Mouse (Mus musculus) splenic B cell, adult 2 months (primary cell): ENCODE measurements around the gene Kcna2.
A peak's percentile ranks its signal among the peaks of the same experiment; 100 is the strongest.

Experiments
- DNase-seq: peaks from one replicate; pipeline ENCODE4 v3.0.0-alpha.2; 2011; ENCODE audit warnings: low read depth, low spot score
- H3K27me3 ChIP-seq: 2 replicates; pipeline ENCODE4 v1.6.1; 2012; ENCODE audit warnings: mild to moderate bottlenecking, low read length, moderate library complexity, mixed read lengths; ENCODE audit not compliant: control insufficient read depth, poor library complexity, insufficient read depth, severe bottlenecking
- H3K36me3 ChIP-seq: 2 replicates; pipeline ENCODE4 v1.6.1; 2012; ENCODE audit warnings: mild to moderate bottlenecking, low read length, moderate library complexity, mixed read lengths; ENCODE audit not compliant: control insufficient read depth, poor library complexity, insufficient read depth, severe bottlenecking

Kcna2 gene

DNA sequence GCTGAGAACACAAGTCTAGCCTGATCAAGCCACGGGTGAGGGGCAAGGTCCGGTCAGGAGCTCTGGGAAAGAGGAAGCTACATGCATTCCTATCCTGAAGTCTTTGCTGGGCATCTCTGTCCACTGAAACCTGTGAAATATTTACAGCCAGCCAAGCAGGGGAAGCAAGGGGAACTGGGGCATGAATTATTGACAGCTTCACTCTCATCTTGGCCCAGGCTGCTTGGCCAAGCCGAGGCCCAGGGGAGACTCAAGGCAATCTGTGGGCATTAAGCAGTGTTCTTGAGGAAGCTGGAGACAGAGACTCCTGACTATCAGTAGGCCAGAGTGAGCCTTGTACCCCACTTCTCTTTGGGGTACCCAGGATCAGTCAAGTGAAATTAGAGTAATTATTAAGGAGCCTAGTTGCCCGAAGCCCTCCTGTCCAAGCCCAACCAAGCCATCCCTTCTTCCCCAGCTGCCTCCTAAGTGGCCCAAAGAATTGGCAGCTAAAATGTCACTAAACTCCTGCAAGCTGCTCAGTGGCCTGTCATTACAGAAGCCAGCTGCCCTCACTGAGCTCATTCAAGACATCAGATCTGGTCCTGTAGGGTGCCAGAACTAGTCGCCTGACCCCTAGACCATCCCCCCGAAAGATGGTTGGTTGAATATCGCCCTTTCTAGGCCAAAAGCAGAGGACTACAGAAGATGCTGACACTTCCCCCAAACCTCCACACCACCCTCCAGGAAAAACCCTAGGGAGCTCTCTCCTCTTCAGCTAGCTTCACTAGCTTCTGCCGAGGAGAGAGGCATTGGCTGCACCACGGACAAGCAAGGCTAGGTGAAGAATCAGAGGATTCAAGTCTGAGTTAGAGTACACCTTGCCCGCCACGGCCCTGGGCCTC is 53.1 kb downstream of the Kcna2 start:
- no peak for DNase-seq
- H3K36me3 ChIP-seq, result no peaks in the 10 kb centered on the region
- no peaks in the 10 kb centered on the region for H3K27me3 ChIP-seq

DNA sequence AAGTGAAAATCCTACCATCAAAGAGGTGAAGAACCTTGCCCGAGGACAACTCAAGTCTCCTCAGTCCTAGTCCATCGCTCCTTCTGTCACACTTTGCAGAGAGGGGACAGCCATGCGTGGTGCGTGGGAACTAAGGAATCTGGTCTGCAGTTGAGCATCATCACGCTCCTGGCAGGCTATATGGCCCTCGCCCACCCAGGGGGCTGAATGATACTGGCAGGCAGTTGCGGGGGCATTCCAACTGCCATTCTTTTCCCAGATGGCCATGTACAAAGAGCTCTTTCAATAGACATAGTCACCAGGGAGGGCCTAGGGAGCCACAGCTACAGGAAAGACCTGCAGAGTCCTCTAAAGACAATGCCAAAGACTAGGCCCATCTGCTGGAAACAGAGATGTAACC is 57.9 kb downstream of the Kcna2 start:
- no peaks in the 10 kb centered on the region for H3K27me3 ChIP-seq
- H3K36me3 ChIP-seq, result no peaks in the 10 kb centered on the region
- DNase-seq, result no peak

DNA sequence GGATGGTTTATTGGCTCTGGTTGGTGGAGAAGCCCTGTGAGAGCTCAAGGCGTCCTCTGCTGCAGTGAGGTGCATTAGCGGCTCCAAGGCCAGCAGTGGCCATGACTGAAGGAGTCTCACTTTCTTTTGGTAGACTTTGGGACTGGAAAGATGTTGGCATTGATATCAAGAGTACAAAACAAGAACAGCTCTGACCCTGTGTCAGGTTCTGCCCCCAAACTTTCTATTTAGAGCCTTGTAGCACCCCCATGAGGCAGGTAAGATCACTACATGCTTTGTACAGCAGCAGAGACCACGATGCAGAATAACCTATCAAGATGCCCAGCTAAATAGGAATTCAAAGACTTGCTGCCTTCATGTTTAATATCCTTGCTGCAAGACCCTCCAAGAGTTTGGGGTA is 58.5 kb downstream of the Kcna2 start:
- H3K27me3 ChIP-seq, result no peaks in the 10 kb centered on the region
- no peaks in the 10 kb centered on the region for H3K36me3 ChIP-seq
- DNase-seq, result peak; percentile 25

DNA sequence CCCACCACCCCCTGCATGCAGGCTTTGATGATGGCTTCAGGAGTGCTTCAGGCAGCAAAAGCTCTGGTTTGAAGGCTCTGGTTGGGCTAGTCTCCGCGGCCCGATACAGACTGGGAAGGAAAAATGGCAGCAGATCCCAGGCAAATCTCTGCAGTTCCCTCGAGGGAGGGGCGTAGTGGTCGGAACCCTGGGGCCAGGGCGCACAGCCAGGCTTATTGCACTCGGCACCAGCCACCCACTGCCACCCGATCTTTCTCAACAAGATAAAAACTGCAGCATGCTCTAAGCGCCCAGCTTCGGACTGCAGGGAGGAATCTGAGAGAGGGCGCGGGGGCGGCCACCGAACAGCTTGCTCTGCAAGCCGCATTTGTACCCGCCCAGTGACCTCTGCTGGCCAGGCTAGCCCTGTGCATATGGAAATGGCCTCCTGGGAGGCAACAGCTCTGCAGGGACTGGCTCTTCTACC is 58.9 kb downstream of the Kcna2 start:
- DNase-seq, result peak; percentile 3
- H3K27me3 ChIP-seq, result no peaks in the 10 kb centered on the region

DNA sequence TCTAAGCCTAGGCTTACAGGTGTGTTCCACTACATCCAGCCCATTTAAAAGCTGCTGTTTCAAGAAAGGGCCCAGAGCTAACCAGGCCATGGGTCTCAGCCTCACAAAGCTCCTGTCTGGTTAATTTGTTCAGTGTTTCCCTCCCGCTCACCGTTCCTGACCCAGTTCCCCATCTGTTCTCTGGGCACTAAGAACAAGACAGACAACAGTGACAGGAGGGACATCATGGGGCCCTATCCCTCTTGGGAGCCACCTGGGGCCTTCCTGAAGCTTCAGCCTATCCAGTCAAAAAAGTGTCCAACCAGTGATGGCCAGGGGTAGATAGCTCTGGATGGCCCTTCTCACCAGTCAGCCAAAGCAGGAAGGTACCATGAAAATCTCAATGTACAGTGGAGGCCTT is 61.8 kb downstream of the Kcna2 start:
- Histone ChIP-seq H3K27me3 (no peaks in the 10 kb centered on the region), H3K36me3 (no peaks in the 10 kb centered on the region)
- no peak for DNase-seq

More for the DNA sequence above, 58.9 kb downstream of the Kcna2 start:
- no peaks in the 10 kb centered on the region for H3K36me3 ChIP-seq
